Mouse (Mus musculus) hindbrain, postnatal 0 days (tissue): ENCODE data around the gene Nrxn1. TPM values are rescaled to one million over a fixed set of nuclear protein-coding genes. Genes with fewer than 3 reads are reported as not detected.

Source experiments
- ATAC-seq: fragments of 200-750 bp; cut with Nextera tagmentation; 2 replicates; pipeline ENCODE4 v1.8.0; 2017; ENCODE audit warnings: mild to moderate bottlenecking, moderate TSS enrichment, moderate library complexity
- DNase-seq: peaks from one replicate; pipeline ENCODE4 v3.0.0-alpha.2; 2015; ENCODE audit warnings: low spot score
- H3K27ac ChIP-seq: fragments of 300-500 bp; sonication (generic); 2 replicates; pipeline ENCODE4 v1.5.1; 2014; ENCODE audit warnings: mild to moderate bottlenecking
- H3K27me3 ChIP-seq: fragments of 300-500 bp; sonication (generic); 2 replicates; pipeline ENCODE4 v1.6.1; 2014; ENCODE audit warnings: low read length, mixed read lengths; ENCODE audit not compliant: insufficient read depth
- H3K36me3 ChIP-seq: fragments of 300-500 bp; sonication (generic); 2 replicates; pipeline ENCODE4 v1.6.1; 2014; ENCODE audit warnings: low read length, mixed read lengths; ENCODE audit not compliant: insufficient read depth
- H3K4me1 ChIP-seq: fragments of 300-500 bp; sonication (generic); 2 replicates; pipeline ENCODE4 v1.6.1; 2014; ENCODE audit warnings: antibody characterized with exemption, low read length, mixed read lengths; ENCODE audit not compliant: insufficient read depth
- H3K4me2 ChIP-seq: fragments of 300-500 bp; sonication (generic); 2 replicates; pipeline ENCODE4 v1.6.1; 2014; ENCODE audit warnings: low read depth, mild to moderate bottlenecking, low read length, moderate library complexity, mixed read lengths
- H3K4me3 ChIP-seq: fragments of 300-500 bp; sonication (generic); 2 replicates; pipeline ENCODE4 v1.5.1; 2014; ENCODE audit warnings: low read length
- H3K9ac ChIP-seq: fragments of 300-500 bp; sonication (generic); replicated peaks from 2 replicates; pipeline ENCODE4 v1.6.1; 2014; ENCODE audit warnings: mild to moderate bottlenecking, low read length, moderate library complexity, mixed read lengths
- H3K9me3 ChIP-seq: fragments of 300-500 bp; sonication (generic); 2 replicates; pipeline ENCODE4 v1.6.1; 2016; ENCODE audit warnings: low read length, mixed read lengths
- CTCF ChIP-seq: IDR thresholded peaks from 2 replicates; pipeline ENCODE4 v1.5.1; 2016; ENCODE audit warnings: antibody characterized with exemption, control low read depth, low read depth
- WGBS: fragments of 180-500 bp; shearing (Covaris S2); extraction: QIAGEN DNeasy Blood & Tissue Kit; methylation state at CpG from one replicate; pipeline ENCODE4 v1.1.7; 2014; 5-methylcytosine and 5-hydroxymethylcytosine counted together
- polyA plus RNA-seq: library from polyadenylated mRNA; unstranded; fragments of >200 nt; fragmentation: Nextera tagmentation; extraction: Ambion mirVana; gene quantifications from 2 replicates; pipeline ENCODE4 v1.2.1, GENCODE M21; 2015
- total RNA-seq: library from RNA; depleted of rRNA; stranded (reverse); fragments of >200 nt; gene quantifications from 2 replicates; pipeline ENCODE4 v1.2.3, GENCODE M21; 2014

Gene Nrxn1
- total and polyA plus RNA-seq, 2 experiments from 2014 or later = 217 to 487 TPM

DNA sequence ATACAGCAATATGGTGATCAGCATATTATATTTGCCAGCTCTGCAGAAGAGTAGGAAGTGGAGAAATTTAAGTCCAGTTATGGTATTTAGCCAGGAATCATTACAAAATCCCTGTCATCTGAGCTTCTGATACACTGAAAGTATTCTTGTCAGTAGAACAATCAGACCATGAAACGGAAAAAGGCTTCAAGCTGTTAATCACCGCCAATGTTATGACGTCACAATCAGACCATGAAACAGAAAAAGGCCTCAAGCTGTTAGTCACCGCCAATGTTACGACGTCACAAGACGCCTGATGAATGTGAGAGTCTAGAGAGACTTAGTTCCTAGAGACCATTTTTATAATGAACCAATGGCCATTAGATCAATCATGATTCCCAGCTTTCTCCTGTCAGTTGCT lies 59.4 kb downstream of the Nrxn1 start:
- 35% methylated on average over 7 of the region's 7 CpGs for WGBS
- ATAC-seq (no peak), DNase-seq (no peak)
- Histone ChIP-seq H3K4me2 (no peak overlapping the region), H3K4me3 (no peak overlapping the region), H3K27me3 (no peaks in the 10 kb centered on the region), H3K9me3 (no peaks in the 10 kb centered on the region), H3K36me3 (no peaks in the 10 kb centered on the region), H3K4me1 (no peaks in the 10 kb centered on the region; the same call in 1 of the 2 replicates), H3K27ac (no peak overlapping the region), H3K9ac (no peak overlapping the region)
- no peak for TF ChIP-seq CTCF

DNA sequence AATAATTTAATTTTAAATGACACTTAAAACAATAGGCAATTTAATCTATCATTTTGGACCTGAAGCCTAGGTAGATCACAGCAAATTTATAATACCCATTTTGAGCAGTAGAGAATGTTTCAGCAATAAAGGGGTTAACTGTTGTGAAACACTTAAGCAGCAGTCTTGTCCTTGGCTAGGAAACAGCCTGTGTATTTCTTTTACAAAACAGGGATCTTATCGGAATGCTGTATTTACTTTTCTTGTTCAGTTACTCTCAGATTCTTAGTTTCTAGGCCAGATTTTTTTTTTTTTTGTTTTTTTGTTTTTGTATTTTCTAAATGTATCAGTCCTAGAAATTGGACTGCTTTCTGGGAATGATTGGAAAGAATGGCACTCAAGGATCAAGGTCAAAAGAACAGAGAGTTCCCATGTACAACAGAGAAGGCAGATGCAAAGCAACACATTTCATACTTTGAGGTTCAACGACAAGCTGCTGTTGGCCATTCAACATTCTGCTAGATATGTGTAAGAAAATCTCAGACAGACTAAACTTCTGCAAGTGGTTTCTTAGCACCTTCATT lies 67.7 kb downstream of the Nrxn1 start:
- Histone ChIP-seq H3K27me3 (no peaks in the 10 kb centered on the region), H3K4me1 (no peaks in the 10 kb centered on the region), H3K27ac (no peak overlapping the region), H3K4me3 (no peak overlapping the region), H3K9ac (no peak overlapping the region), H3K36me3 (no peaks in the 10 kb centered on the region), H3K9me3 (no peaks in the 10 kb centered on the region), H3K4me2 (no peak overlapping the region)
- WGBS = 50% methylated on average over 2 of the region's 2 CpGs
- DNase-seq = no peak
- no peak for ATAC-seq
- no peak for TF ChIP-seq CTCF

DNA sequence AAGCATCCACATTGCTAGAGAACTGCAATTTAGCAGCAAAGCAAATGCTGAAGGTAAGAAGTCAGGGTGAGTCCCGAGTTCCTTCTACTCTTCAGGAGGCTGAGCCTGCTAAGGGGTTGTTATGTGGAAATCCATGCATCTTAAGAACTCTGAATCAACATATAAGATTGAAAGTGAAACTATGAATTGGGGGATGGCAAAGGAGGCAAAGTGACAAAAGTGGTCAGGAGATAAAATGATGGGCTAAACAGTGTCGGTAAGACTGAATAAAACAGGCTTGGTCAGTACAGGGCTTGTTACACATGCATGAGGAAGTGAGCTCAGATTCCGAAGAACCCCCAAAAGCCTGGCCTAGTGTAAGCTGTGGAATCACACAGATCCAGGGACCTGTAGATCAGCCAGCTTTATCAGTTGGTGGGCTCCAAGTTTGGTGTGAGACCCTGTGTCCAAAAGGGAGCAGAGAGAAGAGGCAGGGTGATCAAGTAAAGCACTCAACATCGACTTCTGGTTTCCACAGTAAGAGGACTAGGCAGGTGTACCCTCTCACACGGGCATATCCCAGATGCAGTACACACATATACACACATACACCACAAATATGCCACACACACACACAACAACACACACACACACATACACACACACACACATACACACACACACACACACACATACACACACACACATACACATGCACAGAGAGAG lies 85.3 kb downstream of the Nrxn1 start:
- no peak for ATAC-seq
- H3K4me3 ChIP-seq = no peak overlapping the region

DNA sequence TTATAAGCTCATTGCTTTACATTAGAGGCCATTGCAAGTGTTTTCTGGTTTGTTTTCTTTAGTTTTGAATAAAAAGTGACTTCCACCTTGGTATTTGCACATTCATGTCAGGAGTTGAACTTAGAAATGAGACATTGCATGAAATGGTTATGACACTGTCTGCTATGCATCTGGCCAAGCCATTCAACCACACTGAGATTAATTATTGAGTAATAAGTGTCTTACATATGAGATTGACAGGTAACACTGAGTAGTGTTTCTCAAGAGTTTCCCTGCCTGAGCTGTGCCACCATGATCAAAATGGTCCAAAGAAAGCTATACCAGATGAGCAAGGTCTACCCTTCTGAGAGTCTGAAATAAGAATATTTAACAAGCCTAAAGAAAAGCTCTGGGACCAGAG lies 92.5 kb downstream of the Nrxn1 start:
- no peak for ATAC-seq
- H3K9ac ChIP-seq = no peak overlapping the region
- no peaks in the 10 kb centered on the region for H3K36me3 ChIP-seq
- no peak for DNase-seq
- H3K27me3 ChIP-seq = no peaks in the 10 kb centered on the region
- H3K9me3 ChIP-seq = no peaks in the 10 kb centered on the region
- H3K27ac ChIP-seq = peak overlapping the region; percentile 54; the same call in 1 of the 2 replicates
- H3K4me1 ChIP-seq = peaks cover 1% of the 10 kb centered on the region; the same call in 1 of the 2 replicates
- no peak for TF ChIP-seq CTCF
- no peak overlapping the region for H3K4me2 ChIP-seq
- no peak overlapping the region for H3K4me3 ChIP-seq

More for the DNA sequence above, 85.3 kb downstream of the Nrxn1 start:
- TF ChIP-seq CTCF = no peak
- 81% methylated on average over 5 of the region's 5 CpGs for WGBS
- no peak for DNase-seq
- H3K4me2 ChIP-seq = no peak overlapping the region
- no peak overlapping the region for H3K27ac ChIP-seq
- no peak overlapping the region for H3K9ac ChIP-seq
- H3K4me1 ChIP-seq = no peaks in the 10 kb centered on the region
- H3K27me3 ChIP-seq = no peaks in the 10 kb centered on the region
- H3K9me3 ChIP-seq = no peaks in the 10 kb centered on the region
- H3K36me3 ChIP-seq = no peaks in the 10 kb centered on the region

DNA sequence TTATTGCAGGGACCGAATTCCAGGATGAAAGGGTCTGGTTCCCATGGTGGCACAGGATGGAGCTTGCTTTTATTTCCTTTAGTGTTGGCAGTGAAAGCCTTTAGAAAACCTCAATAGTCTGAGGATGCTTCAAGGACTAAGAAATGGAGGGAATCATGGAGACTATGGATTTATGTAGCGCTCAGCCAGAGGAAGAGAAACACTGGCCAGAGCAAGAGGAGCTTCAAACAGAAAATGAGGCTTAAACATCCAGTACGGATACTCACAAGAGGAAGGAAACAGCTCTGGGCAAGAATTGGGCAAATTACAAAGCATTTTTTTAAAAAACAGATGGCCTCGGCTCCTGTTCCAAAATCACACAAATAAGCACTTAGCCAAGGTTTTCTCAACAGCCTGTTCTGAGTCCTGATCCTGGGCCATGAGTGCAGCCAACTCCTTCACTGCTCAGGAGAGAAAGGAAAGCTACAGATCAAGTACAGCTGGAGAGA lies 93.2 kb downstream of the Nrxn1 start:
- no peak overlapping the region for H3K9ac ChIP-seq
- no peaks in the 10 kb centered on the region for H3K9me3 ChIP-seq
- no peak overlapping the region for H3K4me3 ChIP-seq
- no peaks in the 10 kb centered on the region for H3K36me3 ChIP-seq
- TF ChIP-seq CTCF = no peak
- peak overlapping the region; percentile 54; the same call in 1 of the 2 replicates for H3K27ac ChIP-seq
- no peak overlapping the region for H3K4me2 ChIP-seq
- DNase-seq = peak; percentile 49
- 40% methylated on average over 4 of the region's 4 CpGs for WGBS
- ATAC-seq = peak; percentile 80
- no peaks in the 10 kb centered on the region for H3K27me3 ChIP-seq
- H3K4me1 ChIP-seq = peaks cover 4% of the 10 kb centered on the region; the same call in 1 of the 2 replicates

DNA sequence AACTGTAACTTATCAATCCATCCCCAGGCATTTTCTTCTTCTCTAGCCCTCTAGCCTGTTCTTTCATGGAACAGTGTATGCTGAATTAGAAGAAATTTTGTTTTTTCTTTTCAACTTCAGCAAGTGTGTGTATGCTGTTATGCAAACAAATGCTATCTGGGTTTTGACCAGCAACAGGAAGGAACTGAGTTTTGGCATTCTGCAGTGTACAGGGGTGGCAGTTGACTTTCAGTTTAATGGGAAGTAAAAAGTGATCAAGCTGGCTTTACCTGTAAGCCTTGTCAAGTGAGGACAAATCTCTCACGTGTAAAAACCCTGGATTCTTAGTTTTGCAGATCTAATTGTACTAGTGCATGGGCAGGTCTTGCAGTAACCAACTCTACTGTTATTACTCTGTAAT lies 95.2 kb downstream of the Nrxn1 start:
- Histone ChIP-seq H3K9me3 (no peaks in the 10 kb centered on the region), H3K4me1 (peaks cover 4% of the 10 kb centered on the region; the same call in 1 of the 2 replicates), H3K9ac (no peak overlapping the region), H3K4me3 (no peak overlapping the region), H3K36me3 (no peaks in the 10 kb centered on the region), H3K4me2 (no peak overlapping the region), H3K27ac (peak overlapping the region; percentile 11; the same call in 1 of the 2 replicates), H3K27me3 (no peaks in the 10 kb centered on the region)
- DNase-seq (no peak), ATAC-seq (no peak)
- TF ChIP-seq CTCF = no peak
- 64% methylated on average over 1 of the region's 1 CpGs for WGBS

DNA sequence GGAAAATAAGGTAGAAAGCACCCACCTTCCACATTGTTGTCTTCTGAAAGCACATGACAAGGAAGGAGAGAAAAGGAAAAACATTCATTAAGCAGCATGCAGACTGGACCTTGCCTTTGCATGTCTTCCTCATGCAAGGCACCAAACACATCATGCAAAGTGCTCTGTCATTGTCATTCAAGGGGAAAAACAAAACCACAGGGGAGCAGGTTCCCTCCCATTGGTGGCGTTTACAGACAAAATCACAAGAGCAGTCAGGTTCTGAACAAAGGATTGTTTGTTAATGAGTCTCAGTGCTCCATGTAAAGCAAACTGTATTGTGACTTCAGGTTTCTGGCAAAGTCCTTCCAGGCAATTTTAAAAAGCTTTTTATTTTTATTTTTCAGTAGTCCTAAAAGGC lies 97.4 kb downstream of the Nrxn1 start:
- WGBS = 9% methylated on average over 1 of the region's 1 CpGs
- TF ChIP-seq CTCF = no peak
- no peak overlapping the region for H3K27ac ChIP-seq
- DNase-seq (peak; percentile 43), ATAC-seq (no peak)
- no peaks in the 10 kb centered on the region for H3K36me3 ChIP-seq
- H3K9ac ChIP-seq = no peak overlapping the region
- no peaks in the 10 kb centered on the region for H3K9me3 ChIP-seq
- no peaks in the 10 kb centered on the region for H3K27me3 ChIP-seq
- no peak overlapping the region for H3K4me3 ChIP-seq
- peaks cover 4% of the 10 kb centered on the region; the same call in 1 of the 2 replicates for H3K4me1 ChIP-seq
- H3K4me2 ChIP-seq = no peak overlapping the region
